Mouse (Mus musculus) MEL (cell line): ENCODE measurements around the gene Tifa.

Experiments
- CHD1 ChIP-seq: IDR thresholded peaks from 2 replicates; pipeline ENCODE4 v1.6.1; 2012; ENCODE audit warnings: low read depth, mild to moderate bottlenecking, inconsistent platforms, low read length, improper control_type of control experiment
- CTCF ChIP-seq, 3 experiments: IDR thresholded peaks in 2 of 3; conservative IDR thresholded peaks in 1 of 3; 2 replicates each; pipeline ENCODE4 v1.5.1; 2011 to 2012; ENCODE audit warnings: low read length in 3 of 3, low read depth in 2 of 3, mild to moderate bottlenecking in 2 of 3, improper control_type of control experiment in 1 of 3, inconsistent platforms in 1 of 3, mixed read lengths in 1 of 3, moderate library complexity in 1 of 3; ENCODE audit not compliant: control insufficient read depth in 1 of 3, insufficient read depth in 1 of 3, poor library complexity in 1 of 3, severe bottlenecking in 1 of 3
- ETS1 ChIP-seq: IDR thresholded peaks from 2 replicates; pipeline ENCODE4 v1.6.1; 2012; ENCODE audit warnings: low read depth, mild to moderate bottlenecking, inconsistent platforms, low read length, improper control_type of control experiment, moderate library complexity
- KAT2A ChIP-seq: conservative IDR thresholded peaks from 2 replicates; pipeline ENCODE4 v1.6.1; 2012; ENCODE audit warnings: low read depth, low read length, improper control_type of control experiment, inconsistent platforms
- MAFK ChIP-seq: IDR thresholded peaks from 2 replicates; pipeline ENCODE4 v1.6.1; 2011; ENCODE audit warnings: low read depth, mild to moderate bottlenecking, low read length, improper control_type of control experiment, borderline replicate concordance
- MAX ChIP-seq: IDR thresholded peaks from 2 replicates; pipeline ENCODE4 v1.6.1; 2011; ENCODE audit warnings: low read length, improper control_type of control experiment
- MEF2A ChIP-seq: IDR thresholded peaks from 2 replicates; pipeline ENCODE4 v1.6.1; 2014; ENCODE audit warnings: low read depth, mild to moderate bottlenecking, inconsistent platforms, low read length, improper control_type of control experiment; ENCODE audit not compliant: poor library complexity, insufficient replicate concordance, severe bottlenecking; ENCODE audit errors: extremely low read depth
- NELFE ChIP-seq: IDR thresholded peaks from 2 replicates; pipeline ENCODE4 v1.6.1; 2011; ENCODE audit warnings: low read depth, low read length, improper control_type of control experiment
- NRF1 ChIP-seq: IDR thresholded peaks from 2 replicates; pipeline ENCODE4 v1.6.1; 2014; ENCODE audit warnings: low read depth, mild to moderate bottlenecking, inconsistent platforms, low read length, improper control_type of control experiment, moderate library complexity; ENCODE audit not compliant: poor library complexity, insufficient read depth, severe bottlenecking
- POLR2A ChIP-seq, 2 experiments: IDR thresholded peaks; 2 replicates each; pipeline ENCODE4 v1.6.1; 2011 to 2012; ENCODE audit warnings: low read length in 2 of 2, mild to moderate bottlenecking in 2 of 2, control low read depth in 1 of 2, improper control_type of control experiment in 1 of 2, low read depth in 1 of 2, moderate library complexity in 1 of 2; ENCODE audit not compliant: control insufficient read depth in 1 of 2, insufficient read depth in 1 of 2, poor library complexity in 1 of 2
- TAL1 ChIP-seq: IDR thresholded peaks from 2 replicates; pipeline ENCODE4 v1.6.1; 2012; ENCODE audit warnings: mild to moderate bottlenecking, inconsistent platforms, low read length, moderate library complexity, mixed read lengths
- USF2 ChIP-seq, 2 experiments: IDR thresholded peaks; 2 replicates each; pipeline ENCODE4 v1.6.1; 2011 to 2012; ENCODE audit warnings: improper control_type of control experiment in 2 of 2, low read length in 2 of 2, borderline replicate concordance in 1 of 2, inconsistent platforms in 1 of 2, low read depth in 1 of 2, mild to moderate bottlenecking in 1 of 2; ENCODE audit not compliant: insufficient read depth in 1 of 2
- ZC3H11A ChIP-seq: IDR thresholded peaks from 2 replicates; pipeline ENCODE4 v1.6.1; 2012; ENCODE audit warnings: low read depth, mild to moderate bottlenecking, inconsistent platforms, low read length, improper control_type of control experiment
- ZKSCAN1 ChIP-seq: IDR thresholded peaks from 2 replicates; pipeline ENCODE4 v1.6.1; 2012; ENCODE audit warnings: low read depth, mild to moderate bottlenecking, inconsistent platforms, low read length, improper control_type of control experiment, moderate library complexity

DNA sequence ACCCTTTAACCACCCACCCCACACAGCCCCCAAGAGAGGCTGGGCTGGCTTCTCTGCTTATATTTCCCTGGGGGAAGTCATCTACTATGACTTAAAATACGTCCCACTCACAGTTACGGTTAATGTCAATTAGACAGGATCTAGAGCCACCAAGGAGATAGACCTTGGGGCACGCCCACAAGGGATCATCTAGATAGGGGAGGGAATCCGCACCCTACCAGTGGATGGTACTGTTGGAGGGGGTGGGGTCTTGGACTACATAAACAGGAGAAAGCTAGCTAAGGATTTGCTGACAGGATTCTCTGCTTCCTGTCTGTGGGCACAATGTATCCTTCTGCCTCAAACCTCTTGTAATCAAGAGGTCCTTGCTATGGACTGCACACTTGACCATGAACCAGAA lies 14.8 kb downstream of the Tifa start:
- no peak for TF ChIP-seq CTCF (IDR thresholded peaks at IDR 0.05 in 2 of 3, conservative IDR thresholded peaks at IDR 0.05 in 1 of 3; ENCODE audit: control insufficient read depth in 1 of 3, insufficient read depth in 1 of 3, low read depth in 2 of 3, low read length in 3 of 3, poor library complexity in 1 of 3, severe bottlenecking in 1 of 3)
- no peak for TF ChIP-seq MAX
- TF ChIP-seq POLR2A (IDR thresholded peaks at IDR 0.05; ENCODE audit: control insufficient read depth in 1 of 2, insufficient read depth in 1 of 2, low read depth in 1 of 2, low read length in 2 of 2, poor library complexity in 1 of 2) = no peak
- TF ChIP-seq ZC3H11A = no peak
- no peak for TF ChIP-seq ZKSCAN1
- no peak for TF ChIP-seq USF2 (IDR thresholded peaks at IDR 0.05; ENCODE audit: borderline replicate concordance in 1 of 2, insufficient read depth in 1 of 2, low read depth in 1 of 2, low read length in 2 of 2)
- TF ChIP-seq TAL1 = no peak
- no peak for TF ChIP-seq ETS1
- no peak for TF ChIP-seq MAFK
- TF ChIP-seq NRF1 = no peak
- TF ChIP-seq CHD1 = no peak
- no peak for TF ChIP-seq MEF2A
- no peak for TF ChIP-seq KAT2A
- TF ChIP-seq NELFE = no peak
